23 mouse cellular contexts compared by ENCODE assay signal in genomic region chr9:57660501-57660900, GRCm38 (mm10). TPM values are rescaled to one million over a fixed set of nuclear protein-coding genes. Genes with fewer than 3 reads are reported as not detected.
A peak's percentile ranks its signal among the peaks of the same experiment; 100 is the strongest.
DNase-seq lines count a peak whose midpoint lies in the region; ATAC-seq and TF ChIP-seq lines count a peak whose summit lies in the region.
"Had no signal": no experiment of that assay in that cellular context is flagged by ENCODE, and none has a peak within 500 bp of the region (broad histone marks: within the 10 kb centered on the region; RNA-seq: fewer than 3 reads in every experiment).

No protein-coding gene starts in this region.

- no peak for DNase-seq in kidney, adult 18-20 months
- no peak for DNase-seq in embryonic facial prominence, embryonic 10.5 days (ENCODE audit: low spot score)
- no peak for DNase-seq in liver, adult 2 months (ENCODE audit: extremely low read depth, low read depth, low spot score)
- no peak for DNase-seq in embryo, embryonic 9.5 days (ENCODE audit: extremely low spot score)
- no peak for DNase-seq in left cerebral cortex, postnatal 36 days (ENCODE audit: low spot score in 2 of 2)
- DNase-seq in cerebellum, adult 8-10 months: no peak

- no peak for TF ChIP-seq POLR2A in liver, adult 2 months (IDR thresholded peaks at IDR 0.05; ENCODE audit: extremely low read depth, insufficient read depth, low read length)

- H3K27me3 ChIP-seq in kidney, embryonic 15.5 days: no peaks in the 10 kb centered on the region; the same call in 1 of the 2 replicates
- H3K27me3 ChIP-seq in embryonic facial prominence, embryonic 10.5 days (replicated peaks; ENCODE audit: low read depth, poor library complexity, severe bottlenecking): no peaks in the 10 kb centered on the region
- H3K27me3 ChIP-seq in liver, adult 2 months (ENCODE audit: control insufficient read depth, insufficient read depth, low read length): no peaks in the 10 kb centered on the region
- H3K27me3 ChIP-seq: neural tube, embryonic 13.5 days; stomach, embryonic 15.5 days had no signal

- H3K9ac ChIP-seq in kidney, embryonic 15.5 days: no peak overlapping the region
- H3K9ac ChIP-seq in liver, adult 2 months (ENCODE audit: low read depth, low read length): no peak overlapping the region
- H3K9ac ChIP-seq: hindbrain, embryonic 14.5 days; lung, embryonic 14.5 days; neural tube, embryonic 13.5 days; stomach, embryonic 15.5 days had no signal

- no peaks in the 10 kb centered on the region for H3K9me3 ChIP-seq in kidney, embryonic 15.5 days (replicated peaks)
- H3K9me3 ChIP-seq in embryonic facial prominence, embryonic 10.5 days: no peaks in the 10 kb centered on the region
- H3K9me3 ChIP-seq: neural tube, embryonic 13.5 days; stomach, embryonic 15.5 days had no signal

- H3K4me3 ChIP-seq in kidney, embryonic 15.5 days (replicated peaks): no peak overlapping the region
- no peak overlapping the region for H3K4me3 ChIP-seq in embryonic facial prominence, embryonic 10.5 days
- no peak overlapping the region for H3K4me3 ChIP-seq in liver, adult 2 months (ENCODE audit: insufficient read depth, low read depth, low read length)
- H3K4me3 ChIP-seq: heart, adult 2 months; neural tube, embryonic 13.5 days; stomach, embryonic 15.5 days had no signal

- WGBS in kidney, embryonic 15.5 days: 53% methylated on average over 6 of the region's 6 CpGs
- WGBS in embryonic facial prominence, embryonic 10.5 days: 80% methylated on average over 6 of the region's 6 CpGs
- 45% methylated on average over 6 of the region's 6 CpGs for WGBS in liver, adult 2 months

- no peak overlapping the region for H3K27ac ChIP-seq in kidney, embryonic 15.5 days
- H3K27ac ChIP-seq in embryonic facial prominence, embryonic 10.5 days (replicated peaks): 0 out of 2 replicates have a peak overlapping the region, but pooled peaks have one; percentile 48
- 0 out of 2 replicates have a peak overlapping the region, but pooled peaks have one; percentile 21 for H3K27ac ChIP-seq in liver, adult 2 months (replicated peaks; ENCODE audit: insufficient read depth, low read depth, low read length)
- H3K27ac ChIP-seq: heart, adult 2 months; hindbrain, embryonic 14.5 days; neural tube, embryonic 13.5 days; stomach, embryonic 15.5 days had no signal

- TF ChIP-seq CTCF in liver, adult 2 months (IDR thresholded peaks at IDR 0.05; ENCODE audit: low read depth, low read length): no peak

- intact Hi-C loops in left cerebral cortex, postnatal 36 days (cut with DNase I): loop anchor here (1.0 kb wide), 1 partner anchor 84 kb away; no protein-coding TSS in a partner anchor

- ATAC-seq in kidney, embryonic 15.5 days (replicated peaks; ENCODE audit: low FRiP score): peak; percentile 27; the same call in 1 of the 2 replicates
- ATAC-seq in megakaryocyte-erythroid progenitor cell, adult 5-6 weeks (replicated peaks; ENCODE audit: low FRiP score, low TSS enrichment, poor library complexity, severe bottlenecking): peak; percentile 56

- H3K36me3 ChIP-seq in kidney, embryonic 15.5 days: no peaks in the 10 kb centered on the region
- H3K36me3 ChIP-seq in embryonic facial prominence, embryonic 10.5 days (replicated peaks): no peaks in the 10 kb centered on the region
- no peaks in the 10 kb centered on the region for H3K36me3 ChIP-seq in liver, adult 2 months (ENCODE audit: control insufficient read depth, insufficient read depth, low read length)
- H3K36me3 ChIP-seq: neural tube, embryonic 13.5 days; stomach, embryonic 15.5 days had no signal

- H3K4me2 ChIP-seq in kidney, embryonic 15.5 days: no peak overlapping the region
- H3K4me2 ChIP-seq: hindbrain, embryonic 14.5 days; lung, embryonic 14.5 days; neural tube, embryonic 13.5 days; stomach, embryonic 15.5 days had no signal

- H3K79me2 ChIP-seq in liver, adult 2 months (ENCODE audit: control insufficient read depth, insufficient read depth, low read length): no peaks in the 10 kb centered on the region

- peaks cover 5% of the 10 kb centered on the region for H3K4me1 ChIP-seq in kidney, embryonic 15.5 days
- peaks cover 8% of the 10 kb centered on the region for H3K4me1 ChIP-seq in embryonic facial prominence, embryonic 10.5 days
- H3K4me1 ChIP-seq in liver, adult 2 months (ENCODE audit: control insufficient read depth, insufficient read depth, low read length): peaks cover 14% of the 10 kb centered on the region
- H3K4me1 ChIP-seq: stomach, embryonic 15.5 days had no signal

RNA-seq across cellular contexts. Expression of gene Csk, which starts 7.1 kb away (rescaled TPM):
- 27.2 and 27.9 TPM in 2 replicates for polyA plus RNA-seq in kidney, embryonic 15.5 days (2015; fragmentation: Nextera tagmentation; extraction: Ambion mirVana)
- polyA plus RNA-seq in embryonic facial prominence, embryonic 10.5 days (2016; fragmentation: Nextera tagmentation; extraction: Ambion mirVana): 33.2 and 38.3 TPM in 2 replicates
- 18.3 and 32.8 TPM in 2 replicates for total RNA-seq in liver, adult 2 months (2014; rRNA removed)
- polyA plus RNA-seq in liver, adult 2 months (2012; rRNA removed): 31.4 and 33.9 TPM in 2 replicates
- total RNA-seq in megakaryocyte-erythroid progenitor cell, adult 5-6 weeks (2014; fragmentation: Nextera tagmentation): 151 and 213 TPM in 2 replicates
- 158 and 213 TPM in 2 replicates for total RNA-seq in megakaryocyte-erythroid progenitor cell, adult 5-6 weeks (2017)
- 10 to 100 TPM; 36.7 to 38.6 TPM for total RNA-seq in left cerebral cortex, postnatal 36 days (2021)

RNA-seq across cellular contexts. Expression of gene Cyp1a2, which starts 23.0 kb away (rescaled TPM):
- polyA plus RNA-seq in kidney, embryonic 15.5 days (2015; fragmentation: Nextera tagmentation; extraction: Ambion mirVana): not detected in 2 replicates
- not detected in 2 replicates for polyA plus RNA-seq in embryonic facial prominence, embryonic 10.5 days (2016; fragmentation: Nextera tagmentation; extraction: Ambion mirVana)
- 495 and 621 TPM in 2 replicates for total RNA-seq in liver, adult 2 months (2014; rRNA removed)
- 954 and 976 TPM in 2 replicates for polyA plus RNA-seq in liver, adult 2 months (2012; rRNA removed)
- not detected in 2 replicates for total RNA-seq in megakaryocyte-erythroid progenitor cell, adult 5-6 weeks (2014; fragmentation: Nextera tagmentation)
- total RNA-seq in megakaryocyte-erythroid progenitor cell, adult 5-6 weeks (2017): not detected in 2 replicates
- not detected for total RNA-seq in left cerebral cortex, postnatal 36 days (2021)
- total RNA-seq: gastrocnemius, adult 8-10 months; heart, adult 2 months; layer of hippocampus, postnatal 14 days; left cerebral cortex, postnatal 4 days; megakaryocyte, adult 5-6 weeks had no signal
- polyA plus RNA-seq: brain, embryonic 14.5 days; C2C12; cortical plate, adult 2 months; heart, adult 2 months; heart, postnatal 0 days; hindbrain, embryonic 14.5 days; lung, embryonic 14.5 days; neural tube, embryonic 13.5 days; small intestine, adult 2 months; stomach, embryonic 15.5 days had no signal

RNA-seq across cellular contexts. Expression of gene Cyp1a1, which starts 27.2 kb away (rescaled TPM):
- polyA plus RNA-seq in kidney, embryonic 15.5 days (2015; fragmentation: Nextera tagmentation; extraction: Ambion mirVana): 0.08 and 0.22 TPM in 2 replicates
- 0.07 TPM in 1 of 2 replicates, not detected in the other for polyA plus RNA-seq in embryonic facial prominence, embryonic 10.5 days (2016; fragmentation: Nextera tagmentation; extraction: Ambion mirVana)
- total RNA-seq in liver, adult 2 months (2014; rRNA removed): 0.74 and 1.0 TPM in 2 replicates
- polyA plus RNA-seq in liver, adult 2 months (2012; rRNA removed): 1.0 TPM in 2 replicates
- total RNA-seq in megakaryocyte-erythroid progenitor cell, adult 5-6 weeks (2014; fragmentation: Nextera tagmentation): 0.52 and 1.7 TPM in 2 replicates
- 1.3 TPM in 1 of 2 replicates, not detected in the other for total RNA-seq in megakaryocyte-erythroid progenitor cell, adult 5-6 weeks (2017)
- under 1 TPM in 1 of 2 experiments, not detected in 1; 0.22 TPM for total RNA-seq in left cerebral cortex, postnatal 36 days (2021)
- total RNA-seq: megakaryocyte, adult 5-6 weeks had no signal
- polyA plus RNA-seq: lung, embryonic 14.5 days; stomach, embryonic 15.5 days had no signal

RNA-seq across cellular contexts. Expression of gene Lman1l, which starts 39.9 kb away (rescaled TPM):
- polyA plus RNA-seq in kidney, embryonic 15.5 days (2015; fragmentation: Nextera tagmentation; extraction: Ambion mirVana): not detected in 2 replicates
- polyA plus RNA-seq in embryonic facial prominence, embryonic 10.5 days (2016; fragmentation: Nextera tagmentation; extraction: Ambion mirVana): not detected in 2 replicates
- not detected in 2 replicates for total RNA-seq in liver, adult 2 months (2014; rRNA removed)
- not detected in 2 replicates for polyA plus RNA-seq in liver, adult 2 months (2012; rRNA removed)
- total RNA-seq in megakaryocyte-erythroid progenitor cell, adult 5-6 weeks (2014; fragmentation: Nextera tagmentation): not detected in 2 replicates
- not detected in 2 replicates for total RNA-seq in megakaryocyte-erythroid progenitor cell, adult 5-6 weeks (2017)
- total RNA-seq in left cerebral cortex, postnatal 36 days (2021): not detected
- total RNA-seq: adrenal gland, adult 18-20 months; gastrocnemius, adult 8-10 months; heart, adult 2 months; layer of hippocampus, postnatal 14 days; megakaryocyte, adult 5-6 weeks had no signal
- polyA plus RNA-seq: cortical plate, adult 2 months; heart, postnatal 0 days; hindbrain, embryonic 14.5 days; lung, embryonic 14.5 days; neural tube, embryonic 13.5 days; small intestine, adult 2 months; stomach, embryonic 15.5 days had no signal

RNA-seq across cellular contexts. Expression of gene Edc3, which starts 47.8 kb away (rescaled TPM):
- 33.6 and 34.4 TPM in 2 replicates for polyA plus RNA-seq in kidney, embryonic 15.5 days (2015; fragmentation: Nextera tagmentation; extraction: Ambion mirVana)
- polyA plus RNA-seq in embryonic facial prominence, embryonic 10.5 days (2016; fragmentation: Nextera tagmentation; extraction: Ambion mirVana): 45.5 and 46.7 TPM in 2 replicates
- 5.7 and 6.4 TPM in 2 replicates for total RNA-seq in liver, adult 2 months (2014; rRNA removed)
- polyA plus RNA-seq in liver, adult 2 months (2012; rRNA removed): 6.6 TPM in 2 replicates
- total RNA-seq in megakaryocyte-erythroid progenitor cell, adult 5-6 weeks (2014; fragmentation: Nextera tagmentation): 14.2 and 25.0 TPM in 2 replicates
- total RNA-seq in megakaryocyte-erythroid progenitor cell, adult 5-6 weeks (2017): 4.8 and 6.0 TPM in 2 replicates
- 10 to 100 TPM; 13.2 to 14.9 TPM for total RNA-seq in left cerebral cortex, postnatal 36 days (2021)

Comparison
In these comparisons a context has a peak if more than half of its experiments do, and no peak if none do; other contexts are left out.
1. RNA of gene Cyp1a2, which starts 23.0 kb away (total RNA-seq): 495 to 621 TPM in liver, adult 2 months; not detected in megakaryocyte-erythroid progenitor cell, adult 5-6 weeks and not detected in left cerebral cortex, postnatal 36 days; every median in the first group is over 100 times any median in the second.